ENCODE assay signal across 14 mouse cellular contexts in genomic region chr14:32532381-32533147, GRCm38 (mm10). TPM values are rescaled to one million over a fixed set of nuclear protein-coding genes. Genes with fewer than 3 reads are reported as not detected.
DNase-seq lines count a peak whose midpoint lies in the region; ATAC-seq and TF ChIP-seq lines count a peak whose summit lies in the region.
"Had no signal": no experiment of that assay in that cellular context is flagged by ENCODE, and none has a peak within 500 bp of the region (broad histone marks: within the 10 kb centered on the region; RNA-seq: fewer than 3 reads in every experiment).

No protein-coding gene starts in this region.

- peak overlapping the region; percentile 56 for H3K27ac ChIP-seq in forebrain, embryonic 10.5 days
- H3K27ac ChIP-seq in midbrain, postnatal 0 days (ENCODE audit: low read depth, low read length) = no peak overlapping the region
- H3K27ac ChIP-seq: liver, embryonic 13.5 days; macrophage had no signal

- WGBS in forebrain, embryonic 10.5 days = 71% methylated on average over 7 of the region's 7 CpGs
- WGBS in midbrain, postnatal 0 days = 66% methylated on average over 7 of the region's 7 CpGs

- peaks cover 57% of the 10 kb centered on the region for H3K36me3 ChIP-seq in forebrain, embryonic 10.5 days (replicated peaks)
- peaks cover 4% of the 10 kb centered on the region; the same call in 1 of the 2 replicates for H3K36me3 ChIP-seq in midbrain, postnatal 0 days (ENCODE audit: insufficient read depth, low read length)

- no peak overlapping the region for H3K9ac ChIP-seq in midbrain, postnatal 0 days (replicated peaks; ENCODE audit: low read length, poor library complexity, severe bottlenecking)
- H3K9ac ChIP-seq: liver, embryonic 13.5 days had no signal

- H3K27me3 ChIP-seq in forebrain, embryonic 10.5 days (ENCODE audit: poor library complexity, severe bottlenecking) = no peaks in the 10 kb centered on the region
- no peaks in the 10 kb centered on the region for H3K27me3 ChIP-seq in midbrain, postnatal 0 days (ENCODE audit: insufficient read depth, low read length)
- H3K27me3 ChIP-seq: liver, embryonic 13.5 days had no signal

- peaks cover 33% of the 10 kb centered on the region for H3K4me1 ChIP-seq in forebrain, embryonic 10.5 days
- H3K4me1 ChIP-seq in midbrain, postnatal 0 days (ENCODE audit: insufficient read depth, low read length) = no peaks in the 10 kb centered on the region; the same call in 1 of the 2 replicates
- H3K4me1 ChIP-seq: liver, embryonic 13.5 days had no signal

- H3K9me3 ChIP-seq in forebrain, embryonic 10.5 days = no peaks in the 10 kb centered on the region
- H3K9me3 ChIP-seq in midbrain, postnatal 0 days (ENCODE audit: low read length) = no peaks in the 10 kb centered on the region
- H3K9me3 ChIP-seq: liver, embryonic 13.5 days had no signal

- DNase-seq in embryo, embryonic 10 days (ENCODE audit: low spot score) = peak; percentile 26
- DNase-seq in embryo, embryonic 9.5 days (ENCODE audit: extremely low spot score) = no peak
- DNase-seq in kidney, postnatal 36 days = peak; percentile 14 to 17
- DNase-seq in kidney, postnatal 14 days = no peak
- DNase-seq in forebrain, embryonic 10.5 days (ENCODE audit: extremely low spot score, low spot score) = no peak
- peak; percentile 25 for DNase-seq in midbrain, postnatal 0 days (ENCODE audit: low spot score)
- DNase-seq in thymus, postnatal 25 days = no peak
- DNase-seq: adrenal gland, postnatal 10 days; cerebellum, adult 8-10 months; liver, embryonic 13.5 days had no signal

- no peak for ATAC-seq in midbrain, postnatal 0 days (ENCODE audit: low FRiP score)
- ATAC-seq in erythroblast, adult 5-6 weeks (replicated peaks; ENCODE audit: low FRiP score, poor library complexity, severe bottlenecking) = no peak
- ATAC-seq: intestine, embryonic 16.5 days had no signal

- H3K4me2 ChIP-seq in midbrain, postnatal 0 days (ENCODE audit: low read depth, low read length, poor library complexity, severe bottlenecking) = no peak overlapping the region
- H3K4me2 ChIP-seq: heart, embryonic 11.5 days; liver, embryonic 13.5 days had no signal

- no peak overlapping the region for H3K4me3 ChIP-seq in forebrain, embryonic 10.5 days
- H3K4me3 ChIP-seq in midbrain, postnatal 0 days (ENCODE audit: low read depth, low read length) = no peak overlapping the region
- H3K4me3 ChIP-seq: liver, embryonic 13.5 days had no signal

- TF ChIP-seq CTCF in midbrain, postnatal 0 days (IDR thresholded peaks at IDR 0.05) = no peak

RNA-seq across cellular contexts. Expression of gene Ercc6, which starts 19.2 kb away (rescaled TPM):
- 28.9 TPM in 2 replicates for polyA plus RNA-seq in forebrain, embryonic 10.5 days (2016; fragmentation: Nextera tagmentation; extraction: Ambion mirVana)
- total RNA-seq in midbrain, postnatal 0 days (2014; rRNA removed) = 9.9 and 17.6 TPM in 2 replicates
- polyA plus RNA-seq in midbrain, postnatal 0 days (2015; fragmentation: Nextera tagmentation; extraction: Ambion mirVana) = 16.8 and 18.5 TPM in 2 replicates
- total RNA-seq in erythroblast, adult 5-6 weeks (2015; ENCODE audit: low replicate concordance) = 2.9 and 5.4 TPM in 2 replicates
- 7.0 and 9.3 TPM in 2 replicates for total RNA-seq in erythroblast, adult 5-6 weeks (2017; ENCODE audit: low replicate concordance)

Comparison
In these comparisons a context has a peak if more than half of its experiments do, and no peak if none do; other contexts are left out.
1. DNase-seq: peak in embryo, embryonic 10 days (single experiment), kidney, postnatal 36 days (2 of 2) and midbrain, postnatal 0 days (single experiment); none in embryo, embryonic 9.5 days (single experiment), kidney, postnatal 14 days (single experiment), forebrain, embryonic 10.5 days (single experiment) and thymus, postnatal 25 days (single experiment).